Mouse (Mus musculus) midbrain, embryonic 15.5 days (tissue): ENCODE results near the gene Htr5a. TPM values are rescaled to one million over a fixed set of nuclear protein-coding genes. Genes with fewer than 3 reads are reported as not detected.

Experiments used
- ATAC-seq: fragments of 200-750 bp; cut with Nextera tagmentation; replicated peaks from 2 replicates; pipeline ENCODE4 v1.8.0; 2017; ENCODE audit warnings: moderate TSS enrichment
- H3K27ac ChIP-seq: fragments of 300-500 bp; sonication (generic); 2 replicates; pipeline ENCODE4 v1.5.1; 2015; ENCODE audit warnings: mild to moderate bottlenecking, inconsistent platforms
- H3K27me3 ChIP-seq: fragments of 300-500 bp; sonication (generic); replicated peaks from 2 replicates; pipeline ENCODE4 v1.6.1; 2015; ENCODE audit warnings: inconsistent platforms
- H3K36me3 ChIP-seq: fragments of 300-500 bp; sonication (generic); replicated peaks from 2 replicates; pipeline ENCODE4 v1.6.1; 2015; ENCODE audit warnings: inconsistent platforms
- H3K4me1 ChIP-seq: fragments of 300-500 bp; sonication (generic); 2 replicates; pipeline ENCODE4 v1.6.1; 2015; ENCODE audit warnings: inconsistent platforms
- H3K4me2 ChIP-seq: fragments of 300-500 bp; sonication (generic); 2 replicates; pipeline ENCODE4 v1.6.1; 2015; ENCODE audit warnings: inconsistent platforms, mild to moderate bottlenecking, moderate library complexity
- H3K4me3 ChIP-seq: fragments of 300-500 bp; sonication (generic); 2 replicates; pipeline ENCODE4 v1.5.1; 2015; ENCODE audit warnings: mild to moderate bottlenecking, inconsistent platforms
- H3K9ac ChIP-seq: fragments of 300-500 bp; sonication (generic); 2 replicates; pipeline ENCODE4 v1.6.1; 2015; ENCODE audit warnings: mild to moderate bottlenecking, inconsistent platforms
- H3K9me3 ChIP-seq: fragments of 300-500 bp; sonication (generic); 2 replicates; pipeline ENCODE4 v1.6.1; 2016; ENCODE audit warnings: inconsistent platforms
- WGBS: fragments of 180-500 bp; shearing (Covaris S2); methylation state at CpG from one replicate; pipeline ENCODE4 v1.1.7; 2015; ENCODE audit warnings: mixed read lengths; 5-methylcytosine and 5-hydroxymethylcytosine counted together
- polyA plus RNA-seq: library from polyadenylated mRNA; unstranded; fragments of >200 nt; fragmentation: Nextera tagmentation; extraction: Ambion mirVana; gene quantifications from 2 replicates; pipeline ENCODE4 v1.2.1, GENCODE M21; 2015

The Htr5a gene
- 1.5 and 1.6 TPM in 2 replicates for polyA plus RNA-seq

DNA sequence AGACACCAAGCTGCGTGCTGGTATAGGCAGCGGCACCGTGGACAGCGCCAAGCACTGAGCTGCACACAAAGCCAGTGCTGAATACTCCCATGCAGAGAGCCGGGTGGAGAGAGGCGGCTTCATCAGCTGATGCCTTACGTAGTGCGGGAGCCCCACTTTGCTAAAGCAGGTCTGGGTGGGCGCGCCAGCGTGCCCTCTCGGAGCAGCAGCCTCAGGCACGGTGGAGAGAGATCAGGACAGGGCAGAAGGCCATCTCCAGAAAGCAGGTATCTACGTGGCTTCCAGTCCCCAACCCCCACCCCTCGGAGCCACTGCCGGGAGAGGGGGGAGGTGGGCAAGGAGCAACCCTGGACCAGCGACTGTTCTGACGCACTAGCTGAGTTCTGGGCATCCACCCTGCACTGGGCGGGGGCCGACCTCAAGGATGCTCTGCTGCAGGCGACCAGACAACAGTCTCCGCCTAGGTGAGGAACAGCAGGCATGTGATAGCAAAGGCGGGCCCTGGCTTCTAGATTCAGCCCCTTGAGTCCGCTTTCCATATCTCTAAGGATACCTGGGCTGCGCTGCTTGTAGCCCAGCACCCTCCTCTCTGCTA lies at the start of gene Htr5a:
Gene Htr5a, plus strand, starts transcription at position 449 of the 595 bp plus-strand sequence.
- ATAC-seq: peak; percentile 93
- WGBS: 5% methylated on average over 25 of the region's 25 CpGs
- peak within 1 kb of the TSS; percentile 54 for H3K27ac ChIP-seq

DNA sequence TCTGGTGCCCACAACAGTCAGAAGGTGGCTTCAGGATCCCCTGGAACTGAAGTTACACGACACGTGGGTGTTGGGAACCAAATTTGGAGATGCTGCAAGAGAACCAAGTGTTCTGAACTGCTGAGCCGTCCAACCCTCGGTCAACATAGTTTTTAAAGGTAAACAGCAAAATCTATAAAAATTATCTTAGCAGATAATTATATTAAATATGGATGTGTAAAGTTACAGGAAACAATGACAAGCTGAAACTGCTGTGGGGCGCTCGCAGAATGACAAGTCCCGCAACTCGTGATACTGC lies 49.8 kb upstream of the Htr5a start:
- ATAC-seq: no peak
- Histone ChIP-seq H3K36me3 (peaks cover 8% of the 10 kb centered on the region), H3K4me1 (peaks cover 27% of the 10 kb centered on the region), H3K4me3 (peak overlapping the region; percentile 79), H3K9ac (peak overlapping the region; percentile 58), H3K4me2 (peak overlapping the region; percentile 78), H3K27ac (peak overlapping the region; percentile 94), H3K9me3 (no peaks in the 10 kb centered on the region), H3K27me3 (no peaks in the 10 kb centered on the region)
- 17% methylated on average over 8 of the region's 8 CpGs for WGBS

More for the DNA sequence above, at the start of gene Htr5a:
- Histone ChIP-seq H3K27me3 (no peaks in the 10 kb centered on the region), H3K9me3 (no peaks in the 10 kb centered on the region), H3K4me1 (peaks cover 26% of the 10 kb centered on the region), H3K36me3 (no peaks in the 10 kb centered on the region), H3K4me3 (peak within 1 kb of the TSS; percentile 54), H3K9ac (peak within 1 kb of the TSS; percentile 67), H3K4me2 (peak within 1 kb of the TSS; percentile 91)

DNA sequence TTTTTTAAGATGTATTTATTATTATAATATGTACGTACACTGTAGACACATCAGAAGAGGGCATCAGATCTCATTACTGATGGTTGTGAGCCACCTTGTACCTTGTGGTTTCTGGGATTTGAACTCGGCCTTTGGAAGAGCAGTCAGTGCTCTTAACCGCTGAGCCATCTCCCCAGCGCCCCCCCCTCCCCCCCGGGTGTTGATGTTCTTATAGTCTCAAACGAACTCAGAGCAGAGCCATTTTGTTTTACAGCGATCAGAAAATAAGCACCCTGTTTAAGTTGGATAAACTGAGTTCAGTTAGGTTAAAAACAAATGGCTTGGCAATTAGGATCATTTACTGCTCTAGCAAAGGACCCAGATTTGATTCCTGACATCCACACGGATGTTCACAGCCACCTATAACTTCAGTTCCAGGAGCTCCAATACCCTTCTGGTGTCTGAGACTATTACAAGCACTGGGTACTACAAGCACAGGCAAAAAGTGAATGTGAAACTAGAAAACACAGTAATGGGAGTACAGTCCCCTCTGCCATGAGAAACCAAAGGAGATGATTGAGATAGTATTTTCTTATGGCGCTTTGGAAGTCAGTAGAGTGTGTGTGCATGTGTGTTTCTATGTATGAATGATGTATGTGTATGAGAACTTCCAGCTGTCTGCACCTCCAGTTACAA lies 49.3 kb upstream of the Htr5a start:
- 58% methylated on average over 9 of the region's 9 CpGs for WGBS
- no peak overlapping the region for H3K27ac ChIP-seq
- H3K4me2 ChIP-seq: peak overlapping the region; percentile 78
- H3K9ac ChIP-seq: no peak overlapping the region
- H3K4me3 ChIP-seq: peak overlapping the region; percentile 79; the same call in 1 of the 2 replicates
- ATAC-seq: no peak
- H3K4me1 ChIP-seq: peaks cover 27% of the 10 kb centered on the region
- no peaks in the 10 kb centered on the region for H3K27me3 ChIP-seq
- H3K36me3 ChIP-seq: peaks cover 3% of the 10 kb centered on the region; the same call in 1 of the 2 replicates
- H3K9me3 ChIP-seq: no peaks in the 10 kb centered on the region

DNA sequence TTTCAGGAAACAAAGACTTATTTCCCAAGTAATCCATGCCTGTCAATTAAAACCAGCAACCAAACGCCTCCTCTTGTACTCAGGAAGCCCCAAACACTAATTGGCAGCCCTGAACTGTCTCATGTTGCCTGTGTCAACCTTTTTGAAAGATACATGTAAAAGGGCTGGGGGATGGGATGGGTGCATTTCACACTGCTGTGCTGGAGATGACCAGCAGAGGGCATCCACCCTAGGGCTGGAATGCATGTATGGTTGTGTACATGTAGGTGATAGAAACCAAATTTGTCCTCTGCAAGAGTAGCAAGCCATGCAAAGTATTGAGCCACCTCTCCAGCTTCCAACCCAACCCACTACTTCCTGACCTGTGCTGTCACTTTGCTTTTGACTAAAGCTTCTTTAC lies 48.0 kb upstream of the Htr5a start:
- H3K9me3 ChIP-seq: no peaks in the 10 kb centered on the region
- H3K36me3 ChIP-seq: no peaks in the 10 kb centered on the region
- no peak overlapping the region for H3K4me2 ChIP-seq
- H3K27me3 ChIP-seq: no peaks in the 10 kb centered on the region
- H3K4me1 ChIP-seq: peaks cover 27% of the 10 kb centered on the region
- no peak for ATAC-seq
- H3K4me3 ChIP-seq: no peak overlapping the region
- H3K27ac ChIP-seq: no peak overlapping the region
- H3K9ac ChIP-seq: no peak overlapping the region
- WGBS: 29% methylated on average over 1 of the region's 1 CpGs

DNA sequence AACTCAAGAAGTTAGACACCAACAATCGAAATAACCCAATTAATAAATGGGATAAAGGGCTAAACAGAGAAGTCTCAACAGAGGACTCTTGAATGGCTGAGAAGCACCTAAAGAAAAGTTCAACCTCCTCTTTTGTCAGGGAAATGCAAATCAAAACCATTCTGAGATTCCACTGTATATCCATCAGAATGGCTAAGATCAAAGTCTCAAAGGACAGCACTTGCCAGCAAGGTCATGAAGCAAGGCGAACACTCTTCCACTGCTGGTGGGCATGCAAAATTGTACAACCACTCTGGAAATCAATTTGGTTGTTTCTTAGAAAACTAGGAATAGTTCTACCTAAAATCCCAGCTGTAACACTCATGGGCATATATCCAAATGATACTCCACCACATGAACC lies 27.7 kb upstream of the Htr5a start:
- Histone ChIP-seq H3K9me3 (no peaks in the 10 kb centered on the region), H3K27ac (no peak overlapping the region), H3K36me3 (no peaks in the 10 kb centered on the region), H3K27me3 (no peaks in the 10 kb centered on the region), H3K4me2 (no peak overlapping the region), H3K4me1 (no peaks in the 10 kb centered on the region), H3K4me3 (no peak overlapping the region), H3K9ac (no peak overlapping the region)
- ATAC-seq: no peak
- 84% methylated on average over 2 of the region's 2 CpGs for WGBS

DNA sequence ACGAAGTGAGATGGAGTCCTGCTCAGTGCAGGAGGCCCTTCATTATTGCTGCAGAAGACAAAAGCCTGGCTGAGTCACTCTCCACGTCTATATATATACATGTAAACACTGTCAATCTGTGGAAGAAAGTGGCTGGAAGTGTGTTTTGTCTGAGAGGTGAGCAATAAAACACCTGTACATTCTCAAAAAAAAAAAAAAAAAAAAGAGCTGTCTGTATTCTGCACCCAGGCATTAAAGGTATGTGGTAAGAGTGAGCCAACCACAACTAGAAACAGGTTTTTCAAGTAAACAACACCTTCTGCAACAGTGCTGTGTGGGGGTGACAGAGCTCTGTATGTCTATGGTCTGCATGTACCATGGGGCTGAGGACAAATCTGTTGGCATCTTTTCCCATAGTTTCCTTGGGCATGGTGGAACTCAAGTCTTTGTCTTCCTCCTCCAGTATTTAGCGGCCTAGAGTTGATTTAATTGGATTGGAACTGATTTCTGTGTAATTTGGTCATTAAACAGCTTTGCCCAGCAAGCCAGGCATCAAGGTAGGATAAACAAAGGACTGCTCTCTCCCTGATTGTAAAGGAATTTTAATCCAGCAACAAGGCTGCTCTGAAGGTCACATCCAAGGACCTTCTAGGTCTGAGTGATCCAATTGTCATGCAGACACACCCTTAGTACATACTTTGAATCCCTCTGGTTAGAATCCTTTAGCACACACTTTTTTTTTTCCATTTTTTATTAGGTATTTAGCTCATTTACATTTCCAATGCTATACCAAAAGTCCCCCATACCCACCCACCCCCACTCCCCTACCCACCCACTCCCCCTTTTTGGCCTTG lies 22.9 kb upstream of the Htr5a start:
- H3K4me3 ChIP-seq: no peak overlapping the region
- no peaks in the 10 kb centered on the region for H3K27me3 ChIP-seq
- no peaks in the 10 kb centered on the region for H3K4me1 ChIP-seq
- H3K4me2 ChIP-seq: no peak overlapping the region
- no peak overlapping the region for H3K27ac ChIP-seq
- H3K9me3 ChIP-seq: no peaks in the 10 kb centered on the region
- no peak overlapping the region for H3K9ac ChIP-seq
- 68% methylated on average over 3 of the region's 3 CpGs for whole genome bisulfite sequencing
- H3K36me3 ChIP-seq: no peaks in the 10 kb centered on the region
- no peak for ATAC-seq

DNA sequence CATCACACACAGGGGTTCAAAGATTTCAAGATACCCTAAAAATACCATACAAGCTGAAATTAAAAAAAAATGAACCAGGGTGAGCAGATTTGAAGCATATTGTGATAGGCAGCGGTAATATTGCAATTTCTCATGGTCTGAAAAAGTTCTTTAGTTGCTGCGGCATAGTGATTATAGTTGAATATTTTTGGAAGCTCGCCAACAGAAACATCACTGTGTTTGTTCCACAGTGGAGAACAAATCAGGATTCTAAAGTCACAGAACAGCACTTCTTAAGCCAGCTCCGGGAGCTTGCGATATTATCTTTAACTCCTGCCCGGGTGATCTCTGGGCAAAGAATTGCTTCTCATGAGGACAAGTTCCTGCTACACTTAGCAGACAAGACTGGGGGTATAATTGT lies 20.8 kb upstream of the Htr5a start:
- Histone ChIP-seq H3K9ac (no peak overlapping the region), H3K4me1 (no peaks in the 10 kb centered on the region), H3K4me3 (no peak overlapping the region), H3K27ac (no peak overlapping the region), H3K27me3 (no peaks in the 10 kb centered on the region), H3K9me3 (no peaks in the 10 kb centered on the region), H3K4me2 (no peak overlapping the region), H3K36me3 (no peaks in the 10 kb centered on the region)
- WGBS: 78% methylated on average over 6 of the region's 6 CpGs
- no peak for ATAC-seq

DNA sequence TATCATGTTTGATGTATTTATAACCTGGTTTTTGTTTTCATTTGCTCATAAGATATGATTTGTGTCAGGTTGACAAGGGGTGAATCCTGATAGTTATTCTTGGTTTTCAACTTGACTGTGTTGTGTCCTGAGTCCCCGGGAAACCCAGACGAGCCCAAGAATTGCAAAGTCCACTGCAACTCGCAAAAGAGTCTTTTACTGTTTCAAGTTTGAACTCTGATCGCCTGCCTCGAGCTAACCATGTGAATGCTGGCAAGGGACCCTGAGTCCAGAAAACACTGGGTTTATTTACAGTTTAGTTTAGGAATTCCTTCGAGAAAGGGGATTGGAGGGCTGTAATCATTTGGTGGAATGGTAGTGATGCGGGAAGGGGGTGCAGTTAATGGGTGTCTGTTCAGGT lies 14.0 kb upstream of the Htr5a start:
- Histone ChIP-seq H3K4me1 (no peaks in the 10 kb centered on the region), H3K9ac (no peak overlapping the region), H3K27ac (no peak overlapping the region), H3K4me2 (no peak overlapping the region), H3K36me3 (no peaks in the 10 kb centered on the region), H3K4me3 (no peak overlapping the region), H3K27me3 (no peaks in the 10 kb centered on the region), H3K9me3 (no peaks in the 10 kb centered on the region)
- ATAC-seq: no peak
- 86% methylated on average over 7 of the region's 7 CpGs for WGBS

DNA sequence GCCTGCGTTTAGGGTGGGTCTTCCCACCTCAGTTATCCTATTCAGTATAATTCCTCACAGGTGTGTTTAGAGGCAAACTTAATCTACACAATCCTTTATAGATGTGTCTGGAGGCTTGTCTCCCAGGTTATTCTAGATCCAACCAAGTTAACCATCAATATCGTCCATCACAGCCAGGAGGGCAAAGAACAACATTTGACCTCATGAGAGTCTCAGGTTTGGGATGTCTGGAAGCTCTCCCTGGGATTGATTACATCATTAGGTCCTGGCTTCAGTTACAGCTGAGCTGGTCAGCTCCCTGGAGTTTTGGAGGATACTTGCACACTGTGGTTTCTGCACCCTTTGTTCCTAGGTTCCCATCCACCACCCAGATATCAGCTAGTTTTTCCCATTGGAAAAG lies 6.9 kb upstream of the Htr5a start:
- H3K4me2 ChIP-seq: no peak overlapping the region
- H3K9ac ChIP-seq: no peak overlapping the region
- WGBS: 89% methylated on average over 2 of the region's 2 CpGs

DNA sequence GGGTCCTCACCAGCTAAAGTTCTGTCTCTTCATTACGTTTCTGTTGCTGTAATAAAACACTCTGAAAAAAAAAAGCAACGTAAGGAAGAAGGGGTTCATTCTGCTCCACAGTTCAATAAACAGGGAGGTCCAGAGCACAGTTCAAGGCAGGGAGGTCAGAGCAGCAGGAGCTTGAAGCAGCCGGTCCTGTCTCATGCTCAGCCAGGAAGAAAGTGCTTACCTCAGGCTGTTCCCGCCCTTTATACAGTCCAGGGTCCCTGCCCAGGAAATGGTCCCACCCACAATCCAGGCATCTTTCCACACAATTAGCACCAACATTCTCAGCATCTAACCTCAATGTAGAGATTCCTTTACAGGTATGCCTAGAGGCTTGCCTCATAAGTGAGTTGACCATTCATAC lies 3.9 kb upstream of the Htr5a start:
- H3K27me3 ChIP-seq: no peaks in the 10 kb centered on the region
- no peaks in the 10 kb centered on the region for H3K36me3 ChIP-seq
- no peak overlapping the region for H3K27ac ChIP-seq
- H3K9ac ChIP-seq: no peak overlapping the region
- H3K9me3 ChIP-seq: no peaks in the 10 kb centered on the region
- H3K4me3 ChIP-seq: no peak overlapping the region
- no peak for ATAC-seq
- H3K4me2 ChIP-seq: no peak overlapping the region
- 62% methylated on average over 4 of the region's 4 CpGs for WGBS
- peaks cover 17% of the 10 kb centered on the region for H3K4me1 ChIP-seq

More for the DNA sequence above, 6.9 kb upstream of the Htr5a start:
- H3K36me3 ChIP-seq: no peaks in the 10 kb centered on the region
- no peaks in the 10 kb centered on the region for H3K4me1 ChIP-seq
- H3K27ac ChIP-seq: no peak overlapping the region
- no peaks in the 10 kb centered on the region for H3K9me3 ChIP-seq
- H3K4me3 ChIP-seq: no peak overlapping the region
- H3K27me3 ChIP-seq: no peaks in the 10 kb centered on the region
- no peak for ATAC-seq

DNA sequence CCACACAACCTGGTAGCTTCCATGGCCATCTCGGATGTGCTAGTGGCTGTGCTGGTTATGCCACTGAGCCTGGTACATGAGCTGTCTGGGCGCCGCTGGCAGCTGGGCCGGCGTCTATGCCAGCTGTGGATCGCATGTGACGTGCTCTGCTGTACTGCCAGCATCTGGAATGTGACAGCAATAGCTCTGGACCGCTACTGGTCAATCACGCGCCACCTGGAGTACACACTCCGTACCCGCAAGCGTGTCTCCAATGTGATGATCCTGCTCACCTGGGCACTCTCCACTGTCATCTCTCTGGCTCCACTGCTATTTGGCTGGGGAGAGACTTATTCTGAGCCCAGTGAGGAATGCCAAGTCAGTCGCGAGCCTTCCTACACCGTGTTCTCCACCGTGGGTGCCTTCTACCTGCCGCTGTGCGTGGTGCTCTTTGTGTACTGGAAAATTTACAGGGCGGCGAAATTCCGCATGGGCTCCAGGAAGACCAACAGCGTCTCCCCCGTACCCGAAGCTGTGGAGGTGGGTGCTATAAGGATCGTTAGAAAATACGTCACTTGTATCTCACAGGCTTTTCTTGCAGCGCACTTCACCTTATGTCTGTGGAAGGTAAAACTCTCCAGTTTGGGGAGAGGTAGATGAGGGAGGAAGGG lies 847 bp downstream of the Htr5a start:
- peak overlapping the region; percentile 54 for H3K4me3 ChIP-seq
- peaks cover 26% of the 10 kb centered on the region for H3K4me1 ChIP-seq
- no peaks in the 10 kb centered on the region for H3K9me3 ChIP-seq
- no peaks in the 10 kb centered on the region for H3K36me3 ChIP-seq
- peak overlapping the region; percentile 91 for H3K4me2 ChIP-seq
- H3K9ac ChIP-seq: no peak overlapping the region; the same call in 1 of the 2 replicates
- WGBS: 75% methylated on average over 28 of the region's 28 CpGs
- ATAC-seq: peak; percentile 50
- no peaks in the 10 kb centered on the region for H3K27me3 ChIP-seq
- no peak overlapping the region for H3K27ac ChIP-seq

DNA sequence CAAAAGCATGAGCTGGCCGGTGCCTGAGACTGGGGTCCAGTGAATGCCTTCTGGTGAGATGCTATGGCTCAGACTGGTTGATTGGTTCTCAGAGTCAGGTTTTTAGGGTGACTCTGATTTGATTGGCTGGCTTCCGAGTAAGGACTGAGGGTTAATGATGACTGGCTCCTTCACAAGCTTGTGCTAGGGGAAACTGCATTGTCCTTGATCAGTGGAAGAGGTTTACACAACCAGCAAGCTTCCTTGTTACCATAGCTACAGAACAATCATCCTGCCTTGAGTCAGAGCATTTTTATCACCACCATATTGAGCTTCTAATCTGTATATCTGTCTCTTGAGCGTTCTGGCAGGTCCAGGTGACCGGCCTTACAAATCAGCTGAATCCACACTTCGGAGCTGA lies 5.0 kb downstream of the Htr5a start:
- no peaks in the 10 kb centered on the region for H3K9me3 ChIP-seq
- no peak overlapping the region for H3K4me2 ChIP-seq
- H3K4me1 ChIP-seq: peaks cover 19% of the 10 kb centered on the region
- peak; percentile 38 for ATAC-seq
- no peak overlapping the region for H3K27ac ChIP-seq
- no peaks in the 10 kb centered on the region for H3K36me3 ChIP-seq
- no peaks in the 10 kb centered on the region for H3K27me3 ChIP-seq
- no peak overlapping the region for H3K9ac ChIP-seq
- 49% methylated on average over 5 of the region's 5 CpGs for WGBS
- H3K4me3 ChIP-seq: no peak overlapping the region
